Mouse (Mus musculus) CH12.LX (cell line): ENCODE measurements around the gene Fam114a2.

Experiments
- CTCF ChIP-seq, 2 experiments: IDR thresholded peaks in 1 of 2; conservative IDR thresholded peaks in 1 of 2; 2 replicates each; pipeline ENCODE4 v1.5.1; 2011 to 2012; ENCODE audit warnings: low read depth in 2 of 2, low read length in 2 of 2, improper control_type of control experiment in 1 of 2, inconsistent platforms in 1 of 2, mild to moderate bottlenecking in 1 of 2, moderate library complexity in 1 of 2
- JUND ChIP-seq: conservative IDR thresholded peaks from 2 replicates; pipeline ENCODE4 v1.6.1; 2011; ENCODE audit warnings: low read depth, low read length, improper control_type of control experiment
- MAX ChIP-seq: IDR thresholded peaks from 2 replicates; pipeline ENCODE4 v1.6.1; 2011; ENCODE audit warnings: low read length, improper control_type of control experiment
- NELFE ChIP-seq: IDR thresholded peaks from 2 replicates; pipeline ENCODE4 v1.6.1; 2011; ENCODE audit warnings: low read depth, low read length, improper control_type of control experiment
- POLR2A ChIP-seq: IDR thresholded peaks from 2 replicates; pipeline ENCODE4 v1.6.1; 2011; ENCODE audit warnings: low read depth, mild to moderate bottlenecking, improper control_type of control experiment, low read length

DNA sequence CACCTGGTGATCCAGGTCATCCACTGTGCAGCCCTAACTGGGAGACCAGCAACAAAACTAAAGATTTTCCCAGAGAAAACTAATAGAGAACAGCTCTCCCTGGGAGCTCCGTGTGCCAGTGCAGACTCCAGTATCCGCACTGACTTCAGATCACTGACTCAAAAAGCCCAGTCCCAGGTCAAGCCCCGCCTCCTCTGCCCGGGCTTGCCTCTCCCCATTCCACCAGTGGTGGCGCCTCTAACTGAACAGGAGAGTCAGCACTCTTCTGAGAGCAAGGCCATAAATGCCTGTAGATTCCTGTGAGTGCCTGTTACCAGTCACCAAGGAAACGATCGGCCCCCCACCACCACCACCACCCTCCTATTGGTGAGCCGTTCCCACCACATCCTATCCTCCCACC is 53.4 kb downstream of the Fam114a2 start:
- no peak for TF ChIP-seq POLR2A
- TF ChIP-seq NELFE = no peak
- TF ChIP-seq JUND = no peak
- peak in 1 of 2 experiments; percentile 60; a peak in 2 of 4 replicates for TF ChIP-seq CTCF (conservative IDR thresholded peaks at IDR 0.05 in 1 of 2, IDR thresholded peaks at IDR 0.05 in 1 of 2; ENCODE audit: low read depth in 2 of 2, low read length in 2 of 2)
- no peak for TF ChIP-seq MAX
